Mouse (Mus musculus): ENCODE data around the gene Mfsd4a.
A peak's percentile ranks its signal among the peaks of the same experiment; 100 is the strongest.

The Mfsd4a gene

GRCm38 (mm10) chr1:131990083-131990760 is 77.6 kb downstream of the Mfsd4a start:
- no peak for DNase-seq (ENCODE audit: low read depth, low spot score)

DNA sequence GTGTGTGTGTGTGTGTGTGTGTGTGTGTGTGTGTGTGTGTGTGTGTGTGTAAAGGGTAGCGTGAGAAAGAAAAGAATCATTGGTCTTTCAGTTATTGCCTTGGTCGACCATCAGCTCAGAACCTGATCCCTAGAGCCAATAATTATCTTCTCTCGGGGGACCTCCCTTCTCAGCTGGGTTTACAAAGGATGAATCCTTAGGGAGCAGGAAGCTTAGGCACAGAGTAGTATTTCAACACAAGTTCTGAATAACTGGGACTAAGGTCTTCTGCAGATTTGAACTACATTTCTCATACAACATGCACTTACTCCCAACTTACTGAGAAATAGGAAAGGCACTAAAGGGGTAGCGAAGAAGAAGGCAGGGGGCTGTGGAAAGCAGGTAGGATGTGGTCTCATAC is 78.4 kb downstream of the Mfsd4a start:
- DNase-seq (ENCODE audit: low read depth, low spot score), result no peak

DNA sequence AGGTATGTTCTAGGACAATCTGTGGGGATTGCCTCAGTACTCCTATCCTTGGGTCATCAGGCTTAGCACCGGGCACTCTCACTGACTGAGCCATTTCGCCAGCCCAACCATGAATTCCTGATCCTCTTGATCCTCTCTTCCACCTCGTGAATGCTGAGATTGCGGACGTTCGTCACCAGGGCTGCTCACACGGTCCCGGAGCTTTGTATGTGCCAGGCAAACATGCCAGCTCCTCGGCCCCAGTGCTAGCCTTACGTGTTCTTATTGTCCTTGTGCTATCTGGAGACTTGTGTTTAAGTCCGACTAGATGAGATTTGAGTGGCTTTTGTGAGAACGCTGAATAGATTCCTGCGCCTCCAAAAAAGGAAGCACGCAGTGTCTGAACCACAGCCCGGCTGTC is 80.4 kb downstream of the Mfsd4a start:
- no peak for DNase-seq (ENCODE audit: low read depth, low spot score)

DNA sequence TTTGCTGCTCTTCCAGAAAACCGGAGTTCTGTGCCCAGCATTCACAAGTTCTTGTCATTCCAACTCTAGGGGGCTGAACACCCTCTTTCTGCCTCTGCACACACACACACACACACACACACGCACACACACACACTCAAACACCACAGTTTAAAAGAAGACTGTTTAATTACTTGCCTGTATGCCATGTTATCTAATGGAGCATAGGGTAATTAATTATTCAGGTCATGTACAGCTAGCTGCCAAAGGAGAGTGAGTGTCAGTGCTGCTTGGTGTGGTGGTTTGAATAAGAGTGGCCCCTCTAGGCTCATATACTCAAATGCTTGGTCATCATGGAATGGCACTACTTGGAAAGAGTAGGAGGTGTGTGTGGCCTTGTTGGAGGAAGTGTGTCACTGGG is 84.1 kb downstream of the Mfsd4a start:
- DNase-seq (ENCODE audit: low read depth, low spot score), result no peak

DNA sequence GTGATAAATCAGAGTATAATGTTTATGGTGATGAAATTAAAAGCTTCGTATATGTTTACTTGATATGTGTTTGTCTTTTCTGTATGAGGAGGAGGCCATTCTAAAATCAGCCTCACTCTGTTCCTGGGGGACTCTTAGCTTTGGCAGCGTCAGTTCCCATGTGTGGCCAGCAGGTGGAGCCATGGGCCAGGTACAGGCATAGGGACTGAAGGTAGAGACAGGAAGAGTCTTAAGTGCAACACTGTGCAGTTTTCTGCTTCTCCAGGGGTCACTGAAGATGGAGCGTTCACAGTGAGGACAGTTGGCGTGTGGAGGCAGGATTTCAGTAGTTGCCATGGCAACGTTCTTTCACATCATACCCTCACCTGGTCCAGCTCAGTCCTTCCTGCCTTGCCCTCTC is 85.0 kb downstream of the Mfsd4a start:
- peak; percentile 58 for DNase-seq (ENCODE audit: low read depth, low spot score)

DNA sequence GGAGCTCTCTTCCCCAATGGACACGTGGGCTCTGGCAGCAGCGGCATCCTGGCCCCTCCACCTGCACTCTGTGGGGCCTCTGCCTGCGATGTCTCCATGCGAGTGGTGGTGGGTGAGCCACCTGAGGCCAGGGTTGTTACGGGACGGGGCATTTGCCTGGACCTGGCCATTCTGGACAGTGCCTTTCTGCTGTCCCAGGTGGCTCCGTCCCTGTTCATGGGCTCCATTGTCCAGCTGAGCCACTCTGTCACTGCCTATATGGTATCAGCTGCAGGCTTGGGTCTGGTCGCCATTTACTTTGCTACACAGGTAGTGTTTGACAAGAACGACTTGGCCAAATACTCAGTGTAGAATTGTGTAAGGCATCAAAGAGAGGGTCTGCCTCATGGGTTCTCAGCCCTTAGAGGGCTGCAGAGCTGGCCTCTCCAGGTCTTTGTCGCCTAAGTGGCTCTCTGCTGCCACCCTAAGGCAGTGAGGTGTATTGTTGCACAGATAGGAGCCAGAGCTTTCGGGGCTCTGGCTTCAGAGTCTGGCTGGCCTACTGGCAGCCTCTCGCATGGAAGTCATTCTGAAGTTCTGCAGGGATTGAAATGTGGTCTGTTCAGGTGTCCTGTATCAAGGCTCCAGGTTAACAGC is 86.4 kb downstream of the Mfsd4a start:
- DNase-seq (ENCODE audit: low read depth, low spot score), result peak; percentile 45

- no peak for DNase-seq (ENCODE audit: low read depth, low spot score)
Observed at GRCm38 (mm10) chr1:131980471-131980870, 87.4 kb downstream of the Mfsd4a start.

- DNase-seq (ENCODE audit: low read depth, low spot score), result no peak
Observed at GRCm38 (mm10) chr1:131976886-131977285, 91.0 kb downstream of the Mfsd4a start.

DNA sequence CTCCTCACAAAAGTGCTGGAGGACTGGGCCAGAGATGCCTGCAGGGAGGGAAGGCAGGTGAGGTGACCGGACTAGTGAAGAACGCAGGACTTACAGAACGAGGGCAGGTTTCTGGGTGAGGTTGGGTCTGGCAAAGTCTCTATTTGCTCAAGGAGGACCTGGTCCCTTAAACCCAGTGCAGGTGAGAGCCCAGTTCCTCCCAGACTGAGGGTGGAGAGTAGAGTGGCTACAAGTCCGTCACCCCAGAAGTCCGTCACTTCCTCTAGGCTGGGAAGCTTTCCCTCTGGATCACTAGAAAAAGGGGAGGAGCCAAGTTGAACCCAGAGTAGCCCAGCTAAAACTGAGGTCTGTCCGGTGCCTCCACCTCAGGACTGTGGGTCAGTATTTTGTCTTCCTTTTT is 93.9 kb downstream of the Mfsd4a start:
- DNase-seq (ENCODE audit: low read depth, low spot score), result no peak
